Comparison of ENCODE assay signal across 33 mouse cellular contexts in genomic region chr11:51003296-51003695, GRCm38 (mm10). TPM values are rescaled to one million over a fixed set of nuclear protein-coding genes. Genes with fewer than 3 reads are reported as not detected.
"Had no signal": no experiment of that assay in that cellular context is flagged by ENCODE, and none has a peak within 500 bp of the region (broad histone marks: within the 10 kb centered on the region; RNA-seq: fewer than 3 reads in every experiment).

TSS of gene Olfr51 (plus strand) at chr11:51003596.

- H3K27ac ChIP-seq: embryonic facial prominence, embryonic 10.5 days; embryonic facial prominence, embryonic 12.5 days; embryonic facial prominence, embryonic 13.5 days; embryonic facial prominence, embryonic 15.5 days; forebrain, embryonic 10.5 days; forebrain, embryonic 12.5 days; forebrain, embryonic 13.5 days; forebrain, embryonic 15.5 days; gastrocnemius, adult 2 months; heart, adult 2 months had no signal

- H3K27me3 ChIP-seq: embryonic facial prominence, embryonic 12.5 days; embryonic facial prominence, embryonic 13.5 days; embryonic facial prominence, embryonic 15.5 days; forebrain, embryonic 12.5 days; forebrain, embryonic 13.5 days; forebrain, embryonic 15.5 days had no signal

- H3K36me3 ChIP-seq: embryonic facial prominence, embryonic 10.5 days; embryonic facial prominence, embryonic 12.5 days; embryonic facial prominence, embryonic 13.5 days; embryonic facial prominence, embryonic 15.5 days; forebrain, embryonic 10.5 days; forebrain, embryonic 12.5 days; forebrain, embryonic 15.5 days had no signal

- H3K4me1 ChIP-seq: embryonic facial prominence, embryonic 10.5 days; embryonic facial prominence, embryonic 12.5 days; embryonic facial prominence, embryonic 13.5 days; embryonic facial prominence, embryonic 15.5 days; forebrain, embryonic 10.5 days; forebrain, embryonic 12.5 days; forebrain, embryonic 13.5 days; forebrain, embryonic 15.5 days had no signal

- H3K9me3 ChIP-seq: embryonic facial prominence, embryonic 10.5 days; embryonic facial prominence, embryonic 12.5 days; embryonic facial prominence, embryonic 15.5 days; forebrain, embryonic 10.5 days; forebrain, embryonic 12.5 days; forebrain, embryonic 13.5 days; forebrain, embryonic 15.5 days had no signal

- H3K4me3 ChIP-seq: embryonic facial prominence, embryonic 10.5 days; embryonic facial prominence, embryonic 12.5 days; embryonic facial prominence, embryonic 13.5 days; embryonic facial prominence, embryonic 15.5 days; erythroblast, embryonic 14.5 days; forebrain, embryonic 10.5 days; forebrain, embryonic 12.5 days; forebrain, embryonic 13.5 days; forebrain, embryonic 15.5 days; gastrocnemius, adult 2 months; heart, adult 2 months had no signal

- DNase-seq: cerebellum, adult 8-10 months; cerebellum, adult 9-10 months; cerebellum, adult 9-11 months; cerebellum, postnatal 10 days; cerebellum, postnatal 14 days; cerebellum, postnatal 25 days; cerebellum, postnatal 36 days; embryo, embryonic 11 days; forebrain, postnatal 0 days; gastrocnemius, adult 2 months; gastrocnemius, postnatal 10 days; gastrocnemius, postnatal 14 days; gastrocnemius, postnatal 25 days; gastrocnemius, postnatal 36 days; heart, adult 18-20 months; heart, adult 2 months had no signal

RNA-seq across cellular contexts. Expression of gene Olfr51, which starts in this region (rescaled TPM):
- polyA plus RNA-seq: cortical plate, adult 2 months; embryonic facial prominence, embryonic 10.5 days; embryonic facial prominence, embryonic 11.5 days; embryonic facial prominence, embryonic 12.5 days; embryonic facial prominence, embryonic 13.5 days; embryonic facial prominence, embryonic 14.5 days; embryonic facial prominence, embryonic 15.5 days; erythroblast, embryonic 14.5 days; forebrain, embryonic 10.5 days; forebrain, embryonic 11.5 days; forebrain, embryonic 12.5 days; forebrain, embryonic 13.5 days; forebrain, embryonic 14.5 days; forebrain, embryonic 15.5 days; forebrain, embryonic 16.5 days; forebrain, postnatal 0 days; frontal cortex, adult 2 months; gonadal fat pad, adult 2 months; heart, adult 2 months had no signal
